Comparison of ENCODE assay signal across 14 mouse cellular contexts in the genomic region with DNA sequence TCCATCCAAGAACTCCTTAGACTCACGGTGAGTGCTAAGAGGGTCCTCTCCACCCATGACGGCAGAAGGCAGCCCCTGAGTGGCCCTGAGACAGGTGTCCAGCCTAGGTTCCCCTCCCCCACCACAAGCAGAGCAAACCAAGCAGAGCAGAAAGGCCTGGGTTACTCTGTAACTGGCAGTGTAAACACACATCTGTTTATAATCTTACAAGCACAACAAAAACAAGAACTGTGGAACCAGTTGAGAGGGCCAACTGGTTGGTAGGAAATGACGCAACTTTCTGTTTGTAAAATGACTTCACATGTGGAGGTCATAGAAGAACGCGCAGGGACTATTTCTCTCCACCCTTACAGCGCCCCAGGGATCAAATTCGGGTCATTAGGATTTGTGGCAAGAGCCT. TPM values are rescaled to one million over a fixed set of nuclear protein-coding genes. Genes with fewer than 3 reads are reported as not detected.
DNase-seq lines count a peak whose midpoint lies in the region; ATAC-seq lines count a peak whose summit lies in the region.
"Had no signal": no experiment of that assay in that cellular context is flagged by ENCODE, and none has a peak within 500 bp of the region (broad histone marks: within the 10 kb centered on the region; RNA-seq: fewer than 3 reads in every experiment).

No protein-coding gene starts in this region.

- no peaks in the 10 kb centered on the region for H3K27me3 ChIP-seq in heart, embryonic 15.5 days
- no peaks in the 10 kb centered on the region for H3K27me3 ChIP-seq in embryonic facial prominence, embryonic 10.5 days (replicated peaks; ENCODE audit: low read depth, poor library complexity, severe bottlenecking)
- no peaks in the 10 kb centered on the region for H3K27me3 ChIP-seq in liver, embryonic 13.5 days
- H3K27me3 ChIP-seq: CH12.LX; embryonic facial prominence, embryonic 12.5 days; hindbrain, embryonic 13.5 days had no signal

- H3K9me3 ChIP-seq in heart, embryonic 15.5 days (replicated peaks), result no peaks in the 10 kb centered on the region
- H3K9me3 ChIP-seq in embryonic facial prominence, embryonic 10.5 days, result no peaks in the 10 kb centered on the region
- no peaks in the 10 kb centered on the region for H3K9me3 ChIP-seq in liver, embryonic 13.5 days (replicated peaks)
- H3K9me3 ChIP-seq: embryonic facial prominence, embryonic 12.5 days; hindbrain, embryonic 13.5 days had no signal

- H3K4me3 ChIP-seq in heart, embryonic 15.5 days, result no peak overlapping the region
- H3K4me3 ChIP-seq in embryonic facial prominence, embryonic 10.5 days, result no peak overlapping the region
- H3K4me3 ChIP-seq in liver, embryonic 13.5 days (replicated peaks), result no peak overlapping the region
- H3K4me3 ChIP-seq: embryonic facial prominence, embryonic 12.5 days; hindbrain, embryonic 13.5 days had no signal

- H3K4me2 ChIP-seq in heart, embryonic 15.5 days, result no peak overlapping the region
- H3K4me2 ChIP-seq in liver, embryonic 13.5 days, result 0 out of 2 replicates have a peak overlapping the region, but pooled peaks have one; percentile 4
- H3K4me2 ChIP-seq: embryonic facial prominence, embryonic 12.5 days; hindbrain, embryonic 13.5 days had no signal

- peaks cover 28% of the 10 kb centered on the region for H3K4me1 ChIP-seq in heart, embryonic 15.5 days (replicated peaks)
- peaks cover 44% of the 10 kb centered on the region for H3K4me1 ChIP-seq in embryonic facial prominence, embryonic 10.5 days
- H3K4me1 ChIP-seq in liver, embryonic 13.5 days (replicated peaks), result 0 out of 2 replicates have a peak, but pooled peaks cover 5% of the 10 kb centered on the region

- 45% methylated on average over 7 of the region's 7 CpGs for WGBS in heart, embryonic 15.5 days
- WGBS in embryonic facial prominence, embryonic 10.5 days, result 43% methylated on average over 7 of the region's 7 CpGs
- WGBS in liver, embryonic 13.5 days (ENCODE audit: insufficient replicate concordance), result 37% methylated on average over 7 of the region's 7 CpGs

- no peak; the same call in 1 of the 2 replicates for ATAC-seq in heart, embryonic 15.5 days (replicated peaks; ENCODE audit: insufficient number of reproducible peaks, insufficient read depth, low FRiP score, low read depth)
- ATAC-seq in liver, embryonic 13.5 days (ENCODE audit: low read depth), result peak; percentile 75
- no peak for ATAC-seq in erythroid progenitor cell, adult 5-6 weeks (replicated peaks; ENCODE audit: low FRiP score, poor library complexity, severe bottlenecking)

- H3K36me3 ChIP-seq in heart, embryonic 15.5 days, result no peaks in the 10 kb centered on the region
- no peaks in the 10 kb centered on the region for H3K36me3 ChIP-seq in embryonic facial prominence, embryonic 10.5 days (replicated peaks)
- no peaks in the 10 kb centered on the region for H3K36me3 ChIP-seq in liver, embryonic 13.5 days
- H3K36me3 ChIP-seq: embryonic facial prominence, embryonic 12.5 days; hindbrain, embryonic 13.5 days had no signal

- intact Hi-C loops in left cerebral cortex, postnatal 25 days (cut with DNase I), result no loop called here

- H3K9ac ChIP-seq in heart, embryonic 15.5 days, result no peak overlapping the region
- no peak overlapping the region for H3K9ac ChIP-seq in liver, embryonic 13.5 days
- H3K9ac ChIP-seq: embryonic facial prominence, embryonic 12.5 days; hindbrain, embryonic 13.5 days had no signal

- DNase-seq in heart, postnatal 4 days, result no peak
- DNase-seq in embryonic facial prominence, embryonic 10.5 days (ENCODE audit: low spot score), result no peak
- DNase-seq in kidney, postnatal 10 days, result peak; percentile 44
- DNase-seq in liver, embryonic 13.5 days, result no peak
- no peak for DNase-seq in left cerebral cortex, postnatal 25 days (ENCODE audit: low spot score in 2 of 2)
- DNase-seq in cerebellum, postnatal 25 days, result no peak
- DNase-seq: thymus, adult 18-20 months had no signal

- peak overlapping the region; percentile 87 for H3K27ac ChIP-seq in heart, embryonic 15.5 days
- H3K27ac ChIP-seq in embryonic facial prominence, embryonic 10.5 days (replicated peaks), result peak overlapping the region; percentile 30; the same call in 1 of the 2 replicates
- 0 out of 2 replicates have a peak overlapping the region, but pooled peaks have one; percentile 40 for H3K27ac ChIP-seq in liver, embryonic 13.5 days
- H3K27ac ChIP-seq: embryonic facial prominence, embryonic 12.5 days; hindbrain, embryonic 13.5 days had no signal

RNA-seq across cellular contexts. Expression of a gene that starts 15.1 kb away (rescaled TPM):
- polyA plus RNA-seq in heart, embryonic 15.5 days (2015; fragmentation: Nextera tagmentation; extraction: Ambion mirVana), result 0.09 TPM in 1 of 2 replicates, not detected in the other
- total RNA-seq in heart, postnatal 4 days (2021), result under 1 TPM in 1 of 2 experiments, not detected in 1; 0.09 TPM
- polyA plus RNA-seq in embryonic facial prominence, embryonic 10.5 days (2016; fragmentation: Nextera tagmentation; extraction: Ambion mirVana), result not detected in 2 replicates
- polyA plus RNA-seq in liver, embryonic 13.5 days (2015; fragmentation: Nextera tagmentation; extraction: Ambion mirVana), result not detected in 2 replicates
- total RNA-seq in left cerebral cortex, postnatal 25 days (2021), result not detected
- not detected in 2 replicates for total RNA-seq in erythroid progenitor cell, adult 5-6 weeks (2015; ENCODE audit: low replicate concordance)
- not detected in 2 replicates for total RNA-seq in erythroid progenitor cell, adult 5-6 weeks (2017; ENCODE audit: low replicate concordance)
- total RNA-seq: layer of hippocampus, postnatal 25 days; megakaryocyte progenitor cell, adult 5-6 weeks had no signal
- polyA plus RNA-seq: embryonic facial prominence, embryonic 12.5 days had no signal

RNA-seq across cellular contexts. Expression of a gene that starts 39.5 kb away (rescaled TPM):
- 1.4 and 2.3 TPM in 2 replicates for polyA plus RNA-seq in heart, embryonic 15.5 days (2015; fragmentation: Nextera tagmentation; extraction: Ambion mirVana)
- total RNA-seq in heart, postnatal 4 days (2021), result 1 to 10 TPM; 6.9 to 7.5 TPM
- 0.40 and 0.42 TPM in 2 replicates for polyA plus RNA-seq in embryonic facial prominence, embryonic 10.5 days (2016; fragmentation: Nextera tagmentation; extraction: Ambion mirVana)
- polyA plus RNA-seq in liver, embryonic 13.5 days (2015; fragmentation: Nextera tagmentation; extraction: Ambion mirVana), result 0.16 and 0.21 TPM in 2 replicates
- total RNA-seq in left cerebral cortex, postnatal 25 days (2021), result under 1 TPM; 0.21 to 0.32 TPM
- 1.3 TPM in 1 of 2 replicates, not detected in the other for total RNA-seq in erythroid progenitor cell, adult 5-6 weeks (2015; ENCODE audit: low replicate concordance)
- 0.39 TPM in 1 of 2 replicates, not detected in the other for total RNA-seq in erythroid progenitor cell, adult 5-6 weeks (2017; ENCODE audit: low replicate concordance)
- total RNA-seq: megakaryocyte progenitor cell, adult 5-6 weeks had no signal

Comparison
In these comparisons a context has a peak if more than half of its experiments do, and no peak if none do; other contexts are left out.
1. H3K27ac ChIP-seq: peak in every context shown above with its lines; median percentile 87 in heart, embryonic 15.5 days; 40 in liver, embryonic 13.5 days; 30 in embryonic facial prominence, embryonic 10.5 days.